Mouse (Mus musculus) gastrocnemius, adult 2 months (tissue): ENCODE results near the gene Btf3. TPM values are rescaled to one million over a fixed set of nuclear protein-coding genes. Genes with fewer than 3 reads are reported as not detected.
A peak's percentile ranks its signal among the peaks of the same experiment; 100 is the strongest.

Experiments used
- DNase-seq: peaks from one replicate; pipeline ENCODE4 v3.0.0; 2022
- H3K27ac ChIP-seq: fragments of 200-600 bp; 2 replicates; pipeline ENCODE4 v1.8.1; 2022; ENCODE audit warnings: mild to moderate bottlenecking
- H3K4me3 ChIP-seq: fragments of 200-600 bp; 2 replicates; pipeline ENCODE4 v1.8.1; 2022; ENCODE audit warnings: mild to moderate bottlenecking, moderate library complexity
- CTCF ChIP-seq: fragments of 200-600 bp; IDR thresholded peaks from 2 replicates; pipeline ENCODE4 v1.8.1; 2022; ENCODE audit warnings: antibody characterized with exemption, mild to moderate bottlenecking, moderate library complexity
- intact Hi-C: fragments of 180-260 bp; cut with DNase I; formaldehyde crosslinking; loops from one replicate; pipeline ENCODE4 v1.15.1; 2025
- total RNA-seq, 2 experiments: library from RNA; stranded (reverse); gene quantifications; 2 replicates each; pipeline ENCODE4 v1.2.3; 2021

The Btf3 gene
- total RNA-seq, 2 experiments from 2014 or later = 221 to 236 TPM

GRCm38 (mm10) chr13:98317911-98318310 lies 1.1 kb upstream of the Btf3 start:
- DNase-seq = no peak
- Histone ChIP-seq H3K27ac (peak overlapping the region; percentile 94), H3K4me3 (no peak overlapping the region; the same call in 1 of the 2 replicates)
- no peak for TF ChIP-seq CTCF
- intact Hi-C loops = loop anchor here (2.0 kb wide), 1 partner anchor 55 kb away; the partner anchor contains the start of genes Ankra2 and Utp15

GRCm38 (mm10) chr13:98317246-98317677 lies 456 bp upstream of the Btf3 start:
- Histone ChIP-seq H3K4me3 (peak overlapping the region; percentile 96), H3K27ac (peak overlapping the region; percentile 94)
- DNase-seq = no peak
- TF ChIP-seq CTCF = no peak
- intact Hi-C loops = loop anchor here (2.0 kb wide), 1 partner anchor 54 kb away; the partner anchor contains the start of genes Ankra2 and Utp15

GRCm38 (mm10) chr13:98316140-98316479 lies 696 bp downstream of the Btf3 start:
- no peak for TF ChIP-seq CTCF
- Histone ChIP-seq H3K4me3 (peak overlapping the region; percentile 96), H3K27ac (peak overlapping the region; percentile 94)
- intact Hi-C loops = loop anchor here (2.0 kb wide), 1 partner anchor 53 kb away; the partner anchor contains the start of genes Ankra2 and Utp15
- DNase-seq = no peak

- Histone ChIP-seq H3K27ac (no peak overlapping the region), H3K4me3 (peak overlapping the region; percentile 96)
- DNase-seq = no peak
- TF ChIP-seq CTCF = no peak
- intact Hi-C loops = no loop called here
These were observed 1.7 kb downstream of the Btf3 start for GRCm38 (mm10) chr13:98315124-98315523.

GRCm38 (mm10) chr13:98313631-98314030 lies 3.2 kb downstream of the Btf3 start:
- Histone ChIP-seq H3K27ac (no peak overlapping the region), H3K4me3 (no peak overlapping the region)
- intact Hi-C loops = no loop called here
- TF ChIP-seq CTCF = no peak
- DNase-seq = no peak

GRCm38 (mm10) chr13:98311597-98311996 lies 5.2 kb downstream of the Btf3 start:
- no peak for DNase-seq
- no peak for TF ChIP-seq CTCF
- Histone ChIP-seq H3K27ac (no peak overlapping the region), H3K4me3 (no peak overlapping the region)
- intact Hi-C loops = no loop called here

- intact Hi-C loops = no loop called here
- H3K27ac ChIP-seq = no peak overlapping the region
- DNase-seq = no peak
- no peak overlapping the region for H3K4me3 ChIP-seq
- no peak for TF ChIP-seq CTCF
These were observed 8.1 kb downstream of the Btf3 start for GRCm38 (mm10) chr13:98308724-98309123.

GRCm38 (mm10) chr13:98308004-98308403 lies 8.8 kb downstream of the Btf3 start:
- no peak overlapping the region for H3K4me3 ChIP-seq
- no peak for TF ChIP-seq CTCF
- no peak overlapping the region for H3K27ac ChIP-seq
- intact Hi-C loops = no loop called here
- no peak for DNase-seq

- H3K27ac ChIP-seq = no peak overlapping the region
- no peak for DNase-seq
- intact Hi-C loops = no loop called here
- TF ChIP-seq CTCF = no peak
- no peak overlapping the region for H3K4me3 ChIP-seq
These were observed 9.8 kb downstream of the Btf3 start for GRCm38 (mm10) chr13:98306852-98307475.

GRCm38 (mm10) chr13:98306393-98306792 lies 10.4 kb downstream of the Btf3 start:
- Histone ChIP-seq H3K27ac (no peak overlapping the region), H3K4me3 (no peak overlapping the region)
- intact Hi-C loops = no loop called here
- no peak for DNase-seq
- TF ChIP-seq CTCF = no peak

- H3K27ac ChIP-seq = no peak overlapping the region
- no peak for TF ChIP-seq CTCF
- DNase-seq = no peak
- H3K4me3 ChIP-seq = no peak overlapping the region
- intact Hi-C loops = no loop called here
These were observed 11.5 kb downstream of the Btf3 start for GRCm38 (mm10) chr13:98305257-98305656.

- Histone ChIP-seq H3K4me3 (no peak overlapping the region), H3K27ac (no peak overlapping the region)
- peak; percentile 72 for TF ChIP-seq CTCF
- DNase-seq = peak; percentile 68
- intact Hi-C loops = no loop called here
These were observed 17.7 kb downstream of the Btf3 start for GRCm38 (mm10) chr13:98298833-98299758.

- intact Hi-C loops = no loop called here
- Histone ChIP-seq H3K4me3 (no peak overlapping the region), H3K27ac (no peak overlapping the region)
These were observed 18.8 kb downstream of the Btf3 start for GRCm38 (mm10) chr13:98297883-98298482.

More at GRCm38 (mm10) chr13:98297883-98298482, 18.8 kb downstream of the Btf3 start:
- TF ChIP-seq CTCF = no peak
- no peak for DNase-seq
